Mouse (Mus musculus) c-Kit-positive CD71-positive TER-119-negative erythroid progenitor cells, embryonic 14.5 days (primary cell): Measurements from ENCODE around the gene Aar2.

ENCODE experiments used
- DNase-seq: peaks from one replicate; pipeline ENCODE4 v3.0.0-alpha.2; 2013; ENCODE audit warnings: low read depth

The Aar2 gene

DNA sequence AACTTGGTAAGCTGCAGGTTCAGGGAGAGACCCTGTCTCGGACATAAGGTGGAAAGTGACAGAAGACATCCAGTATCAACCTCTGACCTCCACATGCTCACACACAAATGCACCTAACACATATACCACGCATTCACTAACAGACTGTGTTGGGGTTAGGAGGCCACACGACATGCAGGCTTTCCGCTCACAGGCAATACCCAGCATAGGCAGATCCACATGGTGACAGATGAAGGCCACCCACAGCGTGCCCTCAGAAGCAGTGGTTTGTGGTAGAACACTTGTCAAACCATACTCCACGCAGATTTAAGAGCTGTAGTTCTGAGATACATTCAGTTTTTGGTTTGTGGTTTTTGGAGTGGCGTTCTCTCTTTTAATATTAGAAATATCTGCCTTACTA, 21.3 kb downstream of the Aar2 start:
- no peak for DNase-seq

DNA sequence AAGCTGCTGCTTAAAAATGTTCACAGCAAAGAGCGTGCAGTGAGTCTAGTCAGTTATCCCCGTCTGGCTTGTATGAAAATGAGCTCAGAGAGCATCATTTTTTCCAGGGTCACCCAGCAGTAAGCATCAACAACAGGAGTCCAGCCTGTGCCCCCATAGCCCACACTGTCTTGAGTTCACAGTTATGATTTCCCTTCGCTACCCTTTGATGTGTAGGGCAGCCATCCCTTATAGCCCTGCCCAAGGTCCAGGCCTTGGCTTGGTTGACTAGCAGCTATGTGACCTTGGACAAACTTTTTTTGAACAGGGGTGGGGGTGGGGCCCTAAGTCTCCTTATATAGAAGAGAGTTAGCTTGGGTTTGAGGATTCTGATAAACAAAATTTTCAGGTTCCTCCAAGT, 21.9 kb downstream of the Aar2 start:
- no peak for DNase-seq

DNA sequence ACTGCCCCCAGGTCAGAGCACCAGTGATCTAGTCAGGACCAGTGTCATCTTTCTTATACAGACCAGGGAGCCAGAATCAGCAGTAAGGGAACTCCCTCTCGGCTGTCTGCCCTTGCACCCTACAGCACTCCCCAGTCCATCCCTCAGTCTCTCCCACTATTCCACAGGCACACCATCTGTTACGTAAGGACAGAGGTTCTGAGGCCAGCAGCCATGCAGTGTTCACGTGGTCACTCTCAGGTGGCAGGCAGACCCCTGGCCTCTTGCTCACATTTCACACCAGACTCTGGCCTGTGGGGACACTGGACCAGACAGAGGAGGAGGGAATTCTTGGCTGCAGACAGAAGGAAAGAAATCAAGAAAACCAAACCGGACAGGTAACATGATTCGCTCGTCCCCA, 24.1 kb downstream of the Aar2 start:
- no peak for DNase-seq

DNA sequence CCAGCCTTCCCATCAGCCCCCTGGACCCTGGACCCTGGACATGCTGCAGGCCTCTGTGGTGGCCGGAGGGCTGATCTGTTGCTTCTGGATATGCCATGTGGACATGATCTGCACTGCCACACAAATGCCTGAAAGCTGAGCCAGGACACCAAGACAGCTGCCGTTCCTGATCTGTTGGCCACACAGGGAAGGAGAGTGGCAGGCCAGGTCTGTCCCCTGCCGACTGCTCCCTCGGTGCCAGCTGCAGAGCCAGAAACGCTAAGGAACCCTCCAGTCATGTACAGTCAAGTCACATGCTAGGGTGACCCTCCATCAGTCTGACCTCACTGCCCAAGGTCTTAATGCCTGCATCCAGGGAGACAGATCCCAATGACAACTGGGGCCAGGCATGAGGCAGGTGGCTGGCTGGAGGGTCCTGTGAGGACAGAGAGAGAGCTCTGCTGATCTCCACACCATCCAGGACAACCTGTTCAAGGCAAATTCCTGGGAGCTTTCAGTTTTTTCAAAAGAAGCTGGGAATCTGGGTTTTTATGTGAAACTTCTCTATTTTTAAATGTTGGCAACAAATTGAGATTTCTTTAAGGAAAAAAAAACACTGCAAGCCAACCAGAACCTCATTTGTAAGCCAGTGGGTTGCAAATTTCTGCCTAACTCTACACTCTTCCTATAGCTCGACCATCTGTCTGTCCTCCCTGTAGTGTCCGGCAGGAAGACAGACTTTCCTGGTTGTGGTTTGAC, 29.6 kb downstream of the Aar2 start:
- DNase-seq: no peak

DNA sequence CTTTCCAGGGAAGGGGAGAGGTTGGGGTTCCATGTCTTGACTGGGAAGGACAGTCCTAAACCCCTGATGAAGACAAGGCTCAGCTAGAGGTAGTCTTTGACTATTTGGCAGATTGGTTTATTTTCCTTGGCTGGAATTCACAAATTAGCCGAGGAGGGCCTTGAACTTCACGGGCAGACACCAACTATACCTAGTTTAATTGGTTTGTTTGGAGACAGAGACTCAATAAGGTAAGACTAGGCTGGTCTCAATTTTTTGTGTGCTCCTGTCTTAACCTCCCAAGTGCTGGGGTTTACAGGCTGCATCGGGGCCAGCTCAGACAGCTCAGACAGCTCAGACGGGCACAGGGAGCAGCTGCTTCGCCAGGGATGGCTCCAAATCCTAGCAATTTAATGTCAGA, 33.1 kb downstream of the Aar2 start:
- DNase-seq: no peak

DNA sequence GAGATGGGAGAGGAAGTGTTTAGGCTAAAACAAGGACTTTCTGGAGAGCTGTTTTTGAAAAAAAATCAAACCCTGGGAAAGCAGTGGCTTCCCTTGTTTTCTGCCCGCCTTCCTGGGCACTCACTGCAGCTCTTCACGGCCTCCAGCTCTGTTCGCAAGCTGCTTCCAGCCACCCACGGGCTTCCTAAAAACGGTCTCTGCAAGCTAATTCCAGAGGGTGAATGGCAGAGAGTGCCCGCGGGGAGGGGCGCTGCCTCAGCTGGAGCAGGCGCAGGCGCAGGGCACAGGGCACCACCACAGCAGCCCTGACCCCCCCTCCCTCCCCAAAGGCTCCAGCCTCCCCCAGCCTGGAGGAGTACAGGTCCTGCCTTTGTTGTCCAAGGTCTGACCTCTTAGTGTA, 33.9 kb downstream of the Aar2 start:
- DNase-seq: no peak

DNA sequence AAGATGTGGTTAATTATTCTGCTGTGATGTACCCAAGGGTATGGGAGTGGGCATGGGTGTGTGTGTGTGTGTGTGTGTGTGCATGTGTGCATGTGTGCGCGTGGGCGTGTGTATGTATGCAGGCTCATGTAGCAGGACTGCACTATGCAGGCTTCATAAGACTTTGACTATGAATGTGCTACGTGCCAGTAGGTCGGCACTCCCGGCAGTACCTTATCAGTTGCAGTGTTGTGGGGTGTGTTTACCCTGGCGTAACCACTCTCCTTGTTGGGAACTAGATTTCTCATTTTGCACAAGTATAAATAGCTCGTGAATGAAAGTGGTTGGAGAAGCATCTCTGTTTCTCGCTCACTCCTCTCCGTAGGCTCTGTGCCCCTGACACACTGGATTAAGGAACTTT, 35.5 kb downstream of the Aar2 start:
- no peak for DNase-seq

DNA sequence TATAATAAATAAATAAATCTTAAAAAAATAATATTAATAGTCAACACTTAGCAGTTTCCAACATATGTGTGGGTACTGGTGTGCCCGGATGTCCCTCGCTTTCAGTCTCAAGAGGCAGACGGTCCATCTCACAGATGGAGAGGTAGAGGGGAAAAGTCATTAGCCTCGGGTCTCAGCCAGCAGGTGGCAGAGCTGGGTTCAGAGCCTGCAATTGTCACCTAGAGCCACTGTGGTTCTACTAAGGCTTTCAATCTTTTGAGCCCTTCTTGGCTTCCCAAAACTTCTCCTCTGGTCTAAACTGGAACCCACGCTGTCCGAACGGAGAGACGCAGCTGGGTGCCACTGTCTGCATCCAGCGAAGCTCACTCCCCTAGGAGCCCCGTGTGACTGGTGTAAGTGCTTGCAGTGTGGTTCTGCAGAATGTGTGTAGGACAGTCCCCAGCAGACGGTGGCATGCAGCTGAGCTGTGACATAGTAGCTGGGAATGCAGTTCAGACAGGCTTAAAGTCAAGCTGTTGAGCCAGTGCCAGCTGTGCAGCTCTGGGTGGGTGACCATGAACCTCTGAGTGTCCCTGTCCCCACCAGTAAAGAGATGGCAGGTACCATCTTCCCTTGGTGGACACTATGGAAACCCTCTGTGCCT, 36.9 kb downstream of the Aar2 start:
- no peak for DNase-seq

DNA sequence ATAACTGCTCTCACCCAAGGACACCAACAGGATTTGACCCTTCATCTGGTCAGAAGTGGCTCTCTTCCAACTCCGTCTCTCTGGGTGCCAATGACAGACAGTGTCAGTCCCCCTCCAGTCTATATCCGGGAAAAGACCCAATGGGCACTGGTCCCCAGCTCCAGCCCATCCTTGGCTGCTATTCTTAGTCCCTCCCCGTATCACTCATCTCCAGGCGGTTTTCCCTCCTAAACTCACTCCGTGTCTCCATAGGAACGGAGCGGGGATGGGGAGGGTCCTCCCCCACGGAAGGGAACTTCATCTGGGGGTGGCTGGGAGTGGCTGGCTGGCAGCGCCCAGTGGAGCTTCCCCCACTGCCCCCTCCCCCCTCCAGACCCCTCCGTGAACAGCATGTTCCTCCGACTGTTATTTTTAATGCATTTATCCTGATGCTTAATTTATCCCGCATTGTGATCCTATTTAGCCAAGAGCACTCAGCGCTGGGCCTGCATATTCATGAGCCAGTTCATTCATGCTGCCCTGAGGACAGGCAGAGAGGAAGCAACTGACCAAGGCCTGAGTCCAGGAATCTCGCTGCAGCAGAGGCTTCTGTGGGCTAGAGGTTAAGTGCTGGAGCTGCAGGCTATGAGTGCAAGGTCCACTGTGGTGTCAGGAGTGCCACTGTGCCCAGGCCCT, 37.5 kb downstream of the Aar2 start:
- no peak for DNase-seq

DNA sequence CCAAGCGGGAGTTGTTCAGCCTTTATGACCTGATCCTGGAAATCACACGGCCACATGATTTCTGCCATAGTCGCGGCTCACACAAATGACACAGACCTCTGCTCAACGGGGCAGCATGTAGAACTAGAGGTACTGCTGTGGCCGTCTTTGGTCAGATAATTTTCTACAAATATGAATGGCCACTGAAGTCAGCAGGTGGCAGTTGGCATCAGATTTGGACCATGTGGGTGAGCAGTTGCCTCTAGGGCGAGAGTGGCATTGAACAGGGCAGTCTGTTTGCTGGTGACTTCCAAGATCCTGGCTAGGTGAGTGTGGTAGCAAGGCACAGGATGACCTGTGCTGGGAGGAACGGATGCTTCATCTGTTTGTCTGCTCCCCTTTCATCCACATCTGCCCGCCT, 42.1 kb downstream of the Aar2 start:
- DNase-seq: no peak

DNA sequence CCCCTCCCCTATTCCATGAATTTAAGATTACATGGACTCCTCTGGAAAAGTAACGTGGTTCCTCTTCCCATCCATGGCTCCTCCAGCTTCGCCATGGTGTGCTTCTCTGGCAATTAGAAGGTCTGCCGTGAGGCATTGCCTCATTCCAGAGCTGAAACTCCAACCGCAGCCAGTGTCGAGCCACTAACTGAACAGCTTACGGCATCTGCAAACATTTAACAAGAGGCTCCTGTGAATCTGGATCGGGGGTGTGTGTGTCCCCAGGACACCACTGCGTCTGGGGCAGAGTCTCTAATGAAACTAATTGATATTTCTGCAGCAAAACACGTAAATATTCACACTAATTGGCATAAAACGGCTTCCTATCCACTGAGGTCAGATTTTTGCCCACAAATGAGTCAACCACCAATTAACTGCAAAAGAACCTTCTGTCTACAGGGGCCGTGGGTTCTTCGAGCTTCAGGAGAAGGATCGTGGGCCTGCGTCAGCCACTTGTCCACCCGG, 47.7 kb downstream of the Aar2 start:
- no peak for DNase-seq

DNA sequence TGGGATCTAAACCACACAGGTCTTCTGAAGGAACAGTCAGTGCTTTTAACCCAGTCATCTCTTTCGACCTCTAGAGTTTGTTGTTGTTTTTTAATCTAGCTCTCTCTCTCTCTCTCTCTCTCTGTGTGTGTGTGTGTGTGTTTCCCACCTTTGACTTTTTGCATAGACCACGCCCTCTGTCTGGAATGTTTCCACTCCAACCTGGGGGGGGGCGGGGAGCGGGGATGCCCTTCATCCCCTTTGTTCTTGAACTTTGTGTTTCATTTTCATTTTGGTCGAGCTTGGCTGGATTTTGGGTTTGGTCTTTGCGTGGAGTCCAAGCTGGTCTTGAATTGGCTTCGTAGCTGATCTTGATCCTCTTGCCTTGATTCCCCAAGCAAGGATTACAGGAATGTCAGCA, 55.2 kb downstream of the Aar2 start:
- DNase-seq: no peak

DNA sequence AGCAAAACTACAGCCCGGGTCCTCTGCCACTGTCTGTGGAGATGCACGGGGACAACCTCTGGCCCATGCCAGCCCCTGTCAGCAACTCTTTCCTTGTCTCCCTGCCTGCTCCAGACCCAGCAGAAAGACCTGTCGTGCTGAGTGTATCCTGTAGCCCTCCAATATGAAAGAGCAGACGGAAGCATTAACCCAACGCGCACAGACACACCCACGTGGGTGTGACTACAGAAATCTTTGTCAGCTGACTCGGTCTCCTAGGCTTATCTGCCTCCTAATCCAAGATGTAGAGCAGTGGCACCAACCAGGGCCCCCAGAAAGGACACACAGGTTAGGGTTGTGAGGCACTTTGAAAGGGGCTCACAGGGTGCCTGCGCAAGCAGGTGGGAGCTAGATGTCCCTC, 56.3 kb downstream of the Aar2 start:
- no peak for DNase-seq

DNA sequence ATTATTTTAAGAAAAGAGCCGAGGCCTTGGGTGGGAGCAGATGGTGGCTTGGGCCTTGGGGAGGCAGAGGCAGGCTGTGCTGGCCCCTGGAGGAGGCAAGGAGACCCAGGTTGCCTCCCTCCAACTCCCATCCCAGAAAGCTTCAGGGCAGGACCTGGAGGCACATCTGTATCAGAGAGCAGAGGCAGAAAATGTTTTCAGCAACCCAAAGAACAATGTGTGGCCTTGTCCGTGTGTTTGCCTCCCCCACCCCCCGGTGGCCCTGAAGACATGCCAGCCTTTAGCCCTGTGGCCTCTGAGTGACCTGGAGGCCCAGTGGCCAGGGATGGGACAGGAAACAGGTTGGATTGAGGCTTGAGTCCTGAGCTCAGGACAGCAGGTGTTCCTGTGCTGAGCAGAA, 57.8 kb downstream of the Aar2 start:
- DNase-seq: no peak

DNA sequence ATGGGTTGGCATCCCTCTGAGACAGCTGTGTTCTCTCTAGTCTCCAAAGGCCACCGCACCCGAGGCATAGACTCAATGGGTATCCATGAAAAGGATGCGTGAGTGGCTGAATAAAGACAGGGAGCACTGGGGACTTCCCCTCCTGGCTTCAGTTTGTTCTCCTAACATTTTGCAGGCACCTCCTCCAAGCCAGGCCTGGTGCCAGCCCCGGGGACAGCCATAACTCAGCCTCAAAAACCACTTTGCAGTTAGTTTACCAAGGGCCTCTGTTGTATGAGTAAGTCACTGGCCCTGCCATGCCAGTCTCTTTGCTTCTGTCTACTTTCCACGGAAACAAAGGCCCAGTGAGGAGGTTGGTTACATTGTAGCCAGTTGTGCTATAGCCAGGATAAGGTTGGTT, 58.6 kb downstream of the Aar2 start:
- DNase-seq: no peak

DNA sequence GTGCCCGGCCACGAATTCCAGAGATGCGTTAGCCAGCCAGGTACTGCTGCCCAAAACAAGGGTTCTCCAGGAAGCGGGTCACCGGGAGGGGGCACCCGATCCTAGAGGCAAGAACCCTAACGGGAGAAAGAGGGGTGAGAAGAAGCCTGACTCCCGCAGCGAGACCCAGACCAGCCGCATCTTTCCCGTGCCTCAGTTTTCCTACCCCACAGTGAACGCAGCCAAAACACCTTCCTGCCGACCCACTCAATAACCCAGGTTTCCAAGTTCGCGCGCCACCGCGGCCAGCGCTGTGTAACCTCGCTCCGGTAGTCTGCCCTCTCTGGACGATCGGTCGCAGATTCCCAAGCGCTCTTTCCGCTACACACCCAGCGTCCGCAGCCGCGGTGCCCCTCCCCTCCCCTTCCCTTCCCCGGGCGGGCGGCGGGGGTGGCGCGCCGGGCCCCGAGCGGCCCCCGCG, 65.7 kb downstream of the Aar2 start:
- DNase-seq: no peak

DNA sequence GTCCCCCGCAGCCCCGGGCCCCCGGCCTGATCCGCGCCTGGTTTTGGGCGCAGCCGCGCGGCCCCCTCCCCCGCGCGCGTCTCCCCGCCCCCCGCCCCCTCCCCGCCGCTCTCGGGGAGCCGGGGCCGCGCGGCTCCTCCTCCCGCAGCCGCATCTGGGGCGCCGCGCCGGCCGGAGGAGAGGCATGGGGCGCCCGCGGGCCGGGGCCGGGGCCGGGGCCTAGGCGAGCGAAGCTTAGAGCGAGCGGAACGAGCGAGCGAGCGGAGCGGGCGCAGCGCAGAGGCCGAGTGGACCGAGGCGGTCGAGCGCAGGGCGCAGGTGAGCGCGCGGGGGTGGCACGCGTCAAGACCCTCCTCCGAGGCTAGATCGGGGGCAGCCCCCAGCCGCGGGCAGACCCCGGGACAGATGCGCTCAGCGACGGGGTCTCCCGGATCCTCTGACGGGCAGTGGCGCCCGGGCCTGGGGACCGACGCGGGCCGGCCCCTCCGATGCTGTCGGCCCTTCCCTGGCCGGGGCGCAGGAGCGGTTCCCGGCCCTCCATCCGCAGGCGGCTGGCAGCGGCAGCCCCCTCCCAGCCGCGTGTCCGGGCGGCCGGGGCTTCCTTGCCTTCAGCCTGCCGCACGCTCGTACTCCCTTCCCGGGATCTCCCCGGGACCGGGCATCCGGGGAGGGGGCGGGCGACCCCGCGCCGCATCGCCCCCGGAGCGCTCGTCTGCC, 66.3 kb downstream of the Aar2 start, which contains the start of gene Dlgap4:
Gene Dlgap4, plus strand, starts transcription at position 165 of the 717 bp plus-strand sequence.
- no peak for DNase-seq

DNA sequence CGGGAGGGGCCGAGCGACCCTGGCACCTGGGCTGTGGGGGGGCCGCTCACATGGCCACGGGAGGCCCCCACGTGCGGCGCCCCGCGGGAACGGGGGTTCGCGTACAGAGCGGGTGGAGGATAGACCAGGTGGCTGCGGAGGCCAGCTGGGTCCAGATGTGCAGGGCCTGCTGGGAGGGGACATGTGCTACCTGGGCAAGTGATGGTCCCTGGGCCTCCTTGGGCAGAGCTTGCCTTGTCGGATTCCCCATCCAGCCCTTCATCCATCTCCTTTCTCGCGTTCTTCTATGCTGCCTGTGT, 66.8 kb downstream of the Aar2 start:
- DNase-seq: no peak

DNA sequence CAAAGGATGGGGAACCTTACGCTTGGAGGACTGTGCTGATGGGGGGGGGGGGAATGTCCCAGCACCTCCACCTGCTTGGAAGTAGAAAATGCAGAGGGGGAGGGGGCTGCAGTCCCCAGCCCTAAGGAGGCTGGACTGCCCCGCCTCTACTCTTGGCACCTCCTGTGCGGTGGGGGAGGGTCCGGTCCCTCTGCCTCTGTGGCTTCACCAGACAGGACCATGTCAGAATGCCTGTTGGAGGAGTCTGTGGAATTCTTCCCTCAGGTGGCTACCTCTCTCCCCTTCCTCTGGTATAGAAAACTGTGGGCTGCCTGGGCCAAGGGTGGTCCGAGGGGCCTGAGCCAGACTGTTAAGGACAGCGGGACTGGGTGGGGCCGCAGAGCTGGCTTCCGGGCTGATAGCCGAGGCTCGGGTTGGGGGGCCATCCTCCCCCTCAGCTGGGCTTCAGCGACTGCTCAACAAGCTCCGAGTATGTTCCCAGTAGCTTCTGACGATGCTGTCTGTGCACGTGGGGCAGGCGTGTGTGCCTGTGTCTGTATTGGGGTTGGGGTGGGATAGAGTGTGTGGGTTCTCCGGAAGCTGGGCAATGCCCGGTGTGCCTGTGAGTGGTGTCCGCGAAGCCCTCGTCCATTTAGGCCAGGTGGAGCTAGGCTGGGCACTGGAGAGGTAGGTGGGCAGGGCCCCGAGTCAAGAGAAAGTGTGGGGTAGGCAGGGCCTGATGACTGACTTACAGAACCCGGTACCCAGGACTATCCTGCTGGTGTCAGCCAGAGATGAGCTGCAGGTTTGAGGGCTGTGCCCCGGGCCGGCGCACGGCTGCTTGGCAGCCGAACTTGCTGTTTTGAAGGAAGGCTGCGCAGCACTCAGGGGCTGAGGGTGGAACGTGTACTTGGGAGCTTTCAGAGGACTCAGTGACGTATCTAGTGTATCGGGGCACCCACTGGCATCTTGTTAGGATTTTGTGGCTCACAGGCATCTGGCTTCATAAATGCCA, 67.6 kb downstream of the Aar2 start:
- DNase-seq: no peak

DNA sequence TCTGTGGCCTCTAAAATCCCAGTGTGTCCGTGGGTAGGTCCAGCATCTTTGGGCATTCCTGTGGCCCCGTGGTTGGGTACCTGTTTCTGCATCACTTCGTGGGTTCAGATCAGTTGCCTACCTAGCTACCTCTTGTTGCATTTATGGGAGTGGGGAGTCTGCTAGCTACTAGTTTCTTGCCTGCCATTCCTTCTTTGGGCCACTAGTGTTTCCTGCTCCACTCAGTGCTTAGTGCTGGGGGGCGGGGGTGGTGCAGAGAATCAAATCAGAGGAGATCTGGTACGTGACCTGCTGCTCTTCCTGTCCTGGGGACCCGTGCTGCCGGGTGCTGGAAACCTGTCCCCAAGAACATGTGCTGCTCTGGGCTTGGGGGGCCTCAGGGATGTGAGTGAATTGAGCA, 69.1 kb downstream of the Aar2 start:
- no peak for DNase-seq

DNA sequence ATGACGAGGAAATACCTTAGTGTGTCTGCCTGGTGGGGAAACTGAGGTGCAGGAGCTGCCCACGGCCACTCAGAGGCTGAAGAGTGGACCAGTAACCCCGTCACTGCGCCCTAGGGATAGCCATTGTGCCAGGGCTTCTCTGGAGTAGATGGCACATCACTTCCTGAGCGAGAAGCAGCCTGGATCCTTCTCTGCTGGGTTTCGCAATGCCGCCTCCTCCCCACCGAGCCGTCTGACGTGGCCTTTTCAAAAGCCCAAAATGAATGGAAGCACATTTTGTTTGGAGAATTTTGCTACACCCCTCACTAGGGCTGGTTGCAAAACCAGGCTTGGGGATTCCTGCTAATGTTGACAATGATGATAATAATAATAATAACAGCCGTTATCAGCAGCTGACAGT, 70.2 kb downstream of the Aar2 start:
- no peak for DNase-seq
